Mouse (Mus musculus): Measurements from ENCODE around the gene Dhdh.

DNA sequence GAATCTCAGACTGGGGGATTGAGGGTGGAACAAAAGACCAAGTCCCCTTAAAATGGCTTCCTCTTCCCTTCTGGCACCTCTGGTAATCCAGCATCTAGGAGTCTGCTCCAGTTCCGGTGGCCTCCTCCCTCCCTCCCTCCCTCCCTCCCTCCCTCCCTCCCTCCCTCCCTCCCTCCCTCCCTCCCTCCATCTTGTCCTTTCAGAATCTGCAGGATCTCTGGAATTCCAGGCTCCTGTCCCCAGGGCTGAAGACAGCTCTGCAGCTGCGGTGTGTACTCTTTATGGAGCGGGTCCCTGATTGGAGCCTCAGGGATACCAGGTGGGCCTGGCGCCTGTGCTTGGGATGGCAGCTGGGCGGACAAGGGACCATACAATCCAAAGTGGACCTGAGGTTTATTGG is 27.3 kb downstream of the Dhdh start:
- TF ChIP-seq GATA1 (IDR thresholded peaks at IDR 0.05; ENCODE audit: low read length) (no peak), TAL1 (IDR thresholded peaks at IDR 0.05; ENCODE audit: low read length) (no peak)
